Mouse (Mus musculus): ENCODE data around the gene Olfr1373. TPM values are rescaled to one million over a fixed set of nuclear protein-coding genes. Genes with fewer than 3 reads are reported as not detected.

Olfr1373 gene
- total and polyA plus RNA-seq, 2 experiments: not detected

GRCm38 (mm10) chr11:52097596-52097995, 47.7 kb downstream of the Olfr1373 start:
- no peak for DNase-seq (ENCODE audit: extremely low read depth, low read depth, low spot score)
- Histone ChIP-seq H3K9ac (ENCODE audit: low read depth, low read length) (no peak overlapping the region), H3K27ac (replicated peaks; ENCODE audit: insufficient read depth, low read depth, low read length) (peak overlapping the region; percentile 72), H3K4me1 (ENCODE audit: control insufficient read depth, insufficient read depth, low read length) (peaks cover 24% of the 10 kb centered on the region), H3K36me3 (ENCODE audit: control insufficient read depth, insufficient read depth, low read length) (no peaks in the 10 kb centered on the region), H3K4me3 (ENCODE audit: insufficient read depth, low read depth, low read length) (no peak overlapping the region), H3K27me3 (ENCODE audit: control insufficient read depth, insufficient read depth, low read length) (no peaks in the 10 kb centered on the region), H3K79me2 (ENCODE audit: control insufficient read depth, insufficient read depth, low read length) (peaks cover 24% of the 10 kb centered on the region)
- TF ChIP-seq CTCF (IDR thresholded peaks at IDR 0.05; ENCODE audit: low read depth, low read length) (no peak), POLR2A (IDR thresholded peaks at IDR 0.05; ENCODE audit: extremely low read depth, insufficient read depth, low read length) (no peak)
- 70% methylated on average over 2 of the region's 2 CpGs for WGBS

DNA sequence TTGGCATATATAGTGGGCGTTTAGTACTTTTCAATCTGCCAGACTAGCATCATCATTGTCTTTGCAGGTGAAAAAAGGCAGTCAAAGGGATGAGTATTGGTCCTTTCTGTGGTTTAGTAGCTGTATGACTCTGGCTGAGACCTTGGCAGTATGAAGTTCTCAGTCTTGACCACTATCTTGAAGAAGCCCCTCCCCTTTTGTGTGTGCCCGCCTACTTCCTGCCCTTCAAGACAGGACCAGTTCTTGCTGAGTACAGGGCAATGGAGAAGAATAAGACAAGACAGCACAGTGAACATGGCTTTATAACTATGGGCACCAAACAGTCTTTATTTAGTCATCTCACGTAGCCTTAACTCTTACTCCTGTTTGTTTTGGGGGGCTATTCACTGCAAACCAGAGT, 48.3 kb downstream of the Olfr1373 start:
- no peak overlapping the region for H3K27ac ChIP-seq (replicated peaks; ENCODE audit: insufficient read depth, low read depth, low read length)
- TF ChIP-seq CTCF (IDR thresholded peaks at IDR 0.05; ENCODE audit: low read depth, low read length) (no peak), POLR2A (IDR thresholded peaks at IDR 0.05; ENCODE audit: extremely low read depth, insufficient read depth, low read length) (no peak)

More for the DNA sequence above, 48.3 kb downstream of the Olfr1373 start:
- no peak for DNase-seq (ENCODE audit: extremely low read depth, low read depth, low spot score)
- Histone ChIP-seq H3K79me2 (ENCODE audit: control insufficient read depth, insufficient read depth, low read length) (peaks cover 23% of the 10 kb centered on the region), H3K4me3 (ENCODE audit: insufficient read depth, low read depth, low read length) (no peak overlapping the region), H3K9ac (ENCODE audit: low read depth, low read length) (no peak overlapping the region), H3K4me1 (ENCODE audit: control insufficient read depth, insufficient read depth, low read length) (peaks cover 24% of the 10 kb centered on the region), H3K27me3 (ENCODE audit: control insufficient read depth, insufficient read depth, low read length) (no peaks in the 10 kb centered on the region), H3K36me3 (ENCODE audit: control insufficient read depth, insufficient read depth, low read length) (no peaks in the 10 kb centered on the region)
- 80% methylated on average over 3 of the region's 3 CpGs for WGBS

Other genes with a start within 250 kb of the Olfr1373 start
- 11.5 and 12.6 TPM in 2 replicates for gene Cdkn2aipnl, start 177.9 kb downstream of the Olfr1373 start, total RNA-seq (2014; rRNA removed)
- gene Cdkn2aipnl, start 177.9 kb downstream of the Olfr1373 start, polyA plus RNA-seq (2012; rRNA removed): 7.5 and 9.4 TPM in 2 replicates
- 107 and 110 TPM in 2 replicates for gene Ube2b, start 144.8 kb downstream of the Olfr1373 start, total RNA-seq (2014; rRNA removed)
- gene Ube2b, start 144.8 kb downstream of the Olfr1373 start, polyA plus RNA-seq (2012; rRNA removed): 36.4 and 50.2 TPM in 2 replicates
- 0.20 and 1.7 TPM in 2 replicates for gene Cdkl3, start 141.3 kb downstream of the Olfr1373 start, total RNA-seq (2014; rRNA removed)
- 0.05 and 0.11 TPM in 2 replicates for gene Cdkl3, start 141.3 kb downstream of the Olfr1373 start, polyA plus RNA-seq (2012; rRNA removed)
- 35.2 and 37.3 TPM in 2 replicates for gene Ppp2ca, start 46.8 kb downstream of the Olfr1373 start, total RNA-seq (2014; rRNA removed)
- 17.5 and 21.2 TPM in 2 replicates for gene Ppp2ca, start 46.8 kb downstream of the Olfr1373 start, polyA plus RNA-seq (2012; rRNA removed)
- gene Olfr1371, start 68.5 kb upstream of the Olfr1373 start, total RNA-seq (2014; rRNA removed): 0.18 TPM in 1 of 2 replicates, not detected in the other
- gene Olfr1371, start 68.5 kb upstream of the Olfr1373 start, polyA plus RNA-seq (2012; rRNA removed): not detected in 2 replicates
- gene Skp1a, start 86.5 kb upstream of the Olfr1373 start, total RNA-seq (2014; rRNA removed): 257 and 318 TPM in 2 replicates
- 26.0 and 37.2 TPM in 2 replicates for gene Skp1a, start 86.5 kb upstream of the Olfr1373 start, polyA plus RNA-seq (2012; rRNA removed)
- gene Tcf7, start 137.5 kb upstream of the Olfr1373 start, total RNA-seq (2014; rRNA removed): 1.1 and 1.2 TPM in 2 replicates
- 5.7 and 7.5 TPM in 2 replicates for gene Tcf7, start 137.5 kb upstream of the Olfr1373 start, polyA plus RNA-seq (2012; rRNA removed)
- gene Vdac1, start 215.3 kb upstream of the Olfr1373 start, total RNA-seq (2014; rRNA removed): 213 and 220 TPM in 2 replicates
- gene Vdac1, start 215.3 kb upstream of the Olfr1373 start, polyA plus RNA-seq (2012; rRNA removed): 71.7 and 75.9 TPM in 2 replicates